Mouse (Mus musculus) adrenal gland, postnatal 25 days (tissue): ENCODE data around the gene Zscan4f. TPM values are rescaled to one million over a fixed set of nuclear protein-coding genes. Genes with fewer than 3 reads are reported as not detected.
"Not testable (repeated sequence)": the region's sequence is repeated elsewhere in the genome, so short reads cannot be mapped to it uniquely, and the experiment has no call there.

Source experiments
- DNase-seq: peaks from one replicate; pipeline ENCODE4 v3.0.0; 2021; ENCODE audit warnings: mixed read lengths
- long read RNA-seq: library from polyadenylated mRNA; stranded (forward); transcript quantifications from one replicate; pipeline ENCODE4 v2.0.0, GENCODE M21; 2021
- microRNA-seq, 2 experiments: library from miRNA; unstranded; fragments of <30 nt; microRNA quantifications; one replicate each; pipeline ENCODE4 v1.2.0; 2021
- total RNA-seq: library from RNA; stranded (reverse); gene quantifications from 2 replicates; pipeline ENCODE4 v1.2.3, GENCODE M21; 2021

Zscan4f gene
- total RNA-seq, result not detected in 2 replicates
- long read RNA-seq, result 0 reads

- not testable (repeated sequence) for DNase-seq
Measured at GRCm38 (mm10) chr7:11397615-11398014, at the start of gene Zscan4f. Gene Zscan4f (plus strand): TSS chr7:11397915.

GRCm38 (mm10) chr7:11384641-11385040, 13.1 kb upstream of the Zscan4f start:
- not testable (repeated sequence) for DNase-seq

Small RNA genes within 50 kb of the gene (microRNA-seq; reads per million reads assigned to microRNA genes)
- gene Gm23087, result 0 reads per million in 2 experiments

Other genes starting within 250 kb of the Zscan4f start
- gene Zscan4d, start 231.8 kb upstream of the Zscan4f start, total RNA-seq, result not detected in 2 replicates
- not detected in 2 replicates for gene Zscan4e, start 87.2 kb upstream of the Zscan4f start, total RNA-seq
- gene Zscan4-ps2, start 116.4 kb downstream of the Zscan4f start, total RNA-seq, result not detected in 2 replicates
- not detected in 2 replicates for gene Zscan4-ps3, start 211.4 kb downstream of the Zscan4f start, total RNA-seq